Mouse (Mus musculus) heart, embryonic 16.5 days (tissue): ENCODE data around the gene Smad9. TPM values are rescaled to one million over a fixed set of nuclear protein-coding genes. Genes with fewer than 3 reads are reported as not detected.
"Not testable (repeated sequence)": the region's sequence is repeated elsewhere in the genome, so short reads cannot be mapped to it uniquely, and the experiment has no call there.

Experiments used
- ATAC-seq: fragments of 200-750 bp; cut with Nextera tagmentation; replicated peaks from 2 replicates; pipeline ENCODE4 v1.8.0; 2017; ENCODE audit warnings: moderate number of reproducible peaks; ENCODE audit not compliant: insufficient read depth, low FRiP score; ENCODE audit errors: extremely low read depth
- H3K27ac ChIP-seq: fragments of 300-500 bp; sonication (generic); 2 replicates; pipeline ENCODE4 v1.5.1; 2014; ENCODE audit warnings: mild to moderate bottlenecking, low read length, control low read depth, moderate library complexity
- H3K27me3 ChIP-seq: fragments of 300-500 bp; sonication (generic); 2 replicates; pipeline ENCODE4 v1.6.1; 2014; ENCODE audit warnings: low read length, mixed read lengths; ENCODE audit not compliant: control insufficient read depth, insufficient read depth
- H3K36me3 ChIP-seq: fragments of 300-500 bp; sonication (generic); 2 replicates; pipeline ENCODE4 v1.6.1; 2014; ENCODE audit not compliant: control insufficient read depth, insufficient read depth
- H3K4me1 ChIP-seq: fragments of 300-500 bp; sonication (generic); 2 replicates; pipeline ENCODE4 v1.6.1; 2014; ENCODE audit warnings: low read length, mixed read lengths; ENCODE audit not compliant: control insufficient read depth, insufficient read depth
- H3K4me2 ChIP-seq: fragments of 300-500 bp; sonication (generic); 2 replicates; pipeline ENCODE4 v1.6.1; 2014; ENCODE audit warnings: low read depth, mild to moderate bottlenecking, control low read depth, low read length
- H3K4me3 ChIP-seq: fragments of 300-500 bp; sonication (generic); 2 replicates; pipeline ENCODE4 v1.5.1; 2014; ENCODE audit warnings: mild to moderate bottlenecking, control low read depth, low read length
- H3K9ac ChIP-seq: fragments of 300-500 bp; sonication (generic); 2 replicates; pipeline ENCODE4 v1.6.1; 2014; ENCODE audit warnings: low read length, control low read depth
- H3K9me3 ChIP-seq: fragments of 300-500 bp; sonication (generic); replicated peaks from 2 replicates; pipeline ENCODE4 v1.6.1; 2016; ENCODE audit warnings: low read length; ENCODE audit not compliant: control insufficient read depth
- WGBS: fragments of 180-500 bp; shearing (Covaris S2); extraction: QIAGEN DNeasy Blood & Tissue Kit; methylation state at CpG from one replicate; pipeline ENCODE4 v1.1.7; 2014; 5-methylcytosine and 5-hydroxymethylcytosine counted together
- polyA plus RNA-seq: library from polyadenylated mRNA; unstranded; fragments of >200 nt; fragmentation: Nextera tagmentation; extraction: Ambion mirVana; gene quantifications from 2 replicates; pipeline ENCODE4 v1.2.1, GENCODE M21; 2015

The Smad9 gene
- polyA plus RNA-seq, 1 experiment from 2014 or later = 0.75 TPM

DNA sequence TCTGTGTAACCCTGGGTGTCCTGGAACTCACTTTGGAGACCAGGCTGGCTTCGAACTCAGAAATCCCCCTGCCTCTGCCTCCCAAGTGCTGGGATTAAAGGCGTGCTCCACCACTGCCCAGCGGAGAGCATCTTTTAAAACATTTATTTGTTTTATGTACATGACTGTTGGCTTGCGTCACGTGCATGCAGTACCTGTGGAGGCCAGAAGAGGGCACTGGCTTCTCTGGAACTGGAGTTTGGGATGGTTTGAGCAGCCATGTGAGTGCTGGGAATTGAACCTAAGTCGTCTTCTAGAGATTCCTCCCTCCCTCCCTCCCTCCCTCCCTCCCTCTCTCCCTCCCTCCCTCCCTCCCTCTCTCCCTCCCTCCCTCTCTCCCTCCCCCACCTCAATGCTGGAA is 10.1 kb downstream of the Smad9 start:
- ATAC-seq = not testable (repeated sequence)
- WGBS = 91% methylated on average over 6 of the region's 6 CpGs

DNA sequence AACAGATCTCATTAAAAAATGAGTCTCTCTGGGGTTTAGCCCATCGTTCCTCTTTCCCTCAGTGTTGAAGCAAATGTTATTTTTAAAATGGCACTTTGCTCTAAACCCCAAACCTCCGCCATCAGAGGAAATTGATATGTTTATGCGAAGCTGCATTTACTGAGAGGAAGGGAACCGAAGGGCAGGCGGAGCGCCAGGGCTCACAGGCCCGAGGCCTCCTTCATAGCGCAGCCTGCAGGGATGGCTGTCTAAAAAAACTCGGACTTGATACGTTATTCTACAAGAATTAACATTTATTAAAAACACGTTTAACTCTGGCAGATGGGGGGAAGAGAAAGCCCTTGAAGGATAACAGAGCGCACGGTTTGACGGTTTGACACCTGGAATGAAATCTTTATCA is 10.7 kb downstream of the Smad9 start:
- no peak for ATAC-seq
- 72% methylated on average over 14 of the region's 14 CpGs for WGBS
- H3K27ac ChIP-seq = no peak overlapping the region
- H3K36me3 ChIP-seq = no peaks in the 10 kb centered on the region
- H3K4me1 ChIP-seq = no peaks in the 10 kb centered on the region
- no peak overlapping the region for H3K4me3 ChIP-seq
- no peak overlapping the region for H3K4me2 ChIP-seq
- no peaks in the 10 kb centered on the region for H3K9me3 ChIP-seq
- H3K27me3 ChIP-seq = no peaks in the 10 kb centered on the region
- no peak overlapping the region for H3K9ac ChIP-seq

More for the DNA sequence above, 10.1 kb downstream of the Smad9 start:
- H3K4me3 ChIP-seq, H3K9ac ChIP-seq, H3K27ac ChIP-seq, H3K27me3 ChIP-seq, H3K4me1 ChIP-seq, H3K36me3 ChIP-seq, H3K4me2 ChIP-seq, H3K9me3 ChIP-seq: not testable (repeated sequence)

DNA sequence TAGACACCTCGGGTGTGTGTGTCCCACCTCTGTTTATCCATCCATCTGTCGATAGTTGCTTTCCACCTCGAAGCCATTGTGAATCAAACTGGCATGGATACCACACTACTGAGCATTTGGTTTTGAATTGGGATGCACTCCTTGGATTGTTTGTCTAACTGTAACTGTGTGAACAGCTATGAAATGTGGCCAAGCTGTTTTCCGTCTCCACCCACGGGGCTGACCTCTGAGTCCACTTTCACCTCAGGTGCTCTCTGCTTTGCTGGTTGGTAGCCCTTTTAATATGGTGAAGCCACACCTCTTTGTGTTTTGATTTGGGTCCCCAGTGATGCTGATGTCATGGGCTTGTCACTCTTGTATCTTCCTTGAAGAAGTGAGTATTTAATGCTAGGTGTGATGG is 11.4 kb downstream of the Smad9 start:
- no peak overlapping the region for H3K9ac ChIP-seq
- H3K4me3 ChIP-seq = no peak overlapping the region
- H3K9me3 ChIP-seq = no peaks in the 10 kb centered on the region
- no peak for ATAC-seq
- H3K27ac ChIP-seq = no peak overlapping the region
- 75% methylated on average over 5 of the region's 5 CpGs for WGBS
- no peaks in the 10 kb centered on the region for H3K4me1 ChIP-seq
- H3K36me3 ChIP-seq = no peaks in the 10 kb centered on the region
- H3K4me2 ChIP-seq = no peak overlapping the region
- no peaks in the 10 kb centered on the region for H3K27me3 ChIP-seq

DNA sequence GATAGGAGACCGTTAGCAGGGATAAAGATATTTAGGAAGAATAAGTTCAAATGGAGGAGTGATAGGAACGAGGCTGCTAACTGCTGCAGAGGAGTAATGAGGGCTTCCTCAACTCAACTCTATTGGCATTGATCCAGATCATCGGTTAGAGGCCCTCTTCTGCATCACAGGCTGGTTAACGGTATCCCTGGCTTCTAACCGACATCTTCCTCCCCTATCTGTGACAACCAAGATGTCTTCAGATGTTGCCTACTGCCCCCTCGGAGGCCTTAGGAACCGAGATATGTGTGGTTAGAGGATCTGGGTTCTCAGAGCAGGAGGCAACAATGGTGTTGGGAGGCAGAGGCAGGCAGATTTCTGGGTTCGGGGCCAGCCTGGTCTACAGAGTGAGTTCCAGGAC is 13.2 kb downstream of the Smad9 start:
- H3K4me2 ChIP-seq = no peak overlapping the region
- no peaks in the 10 kb centered on the region for H3K4me1 ChIP-seq
- ATAC-seq = no peak
- 82% methylated on average over 8 of the region's 8 CpGs for WGBS
- H3K9me3 ChIP-seq = peaks cover 5% of the 10 kb centered on the region
- no peak overlapping the region for H3K27ac ChIP-seq
- no peaks in the 10 kb centered on the region for H3K36me3 ChIP-seq
- no peaks in the 10 kb centered on the region for H3K27me3 ChIP-seq
- H3K4me3 ChIP-seq = no peak overlapping the region
- H3K9ac ChIP-seq = no peak overlapping the region

DNA sequence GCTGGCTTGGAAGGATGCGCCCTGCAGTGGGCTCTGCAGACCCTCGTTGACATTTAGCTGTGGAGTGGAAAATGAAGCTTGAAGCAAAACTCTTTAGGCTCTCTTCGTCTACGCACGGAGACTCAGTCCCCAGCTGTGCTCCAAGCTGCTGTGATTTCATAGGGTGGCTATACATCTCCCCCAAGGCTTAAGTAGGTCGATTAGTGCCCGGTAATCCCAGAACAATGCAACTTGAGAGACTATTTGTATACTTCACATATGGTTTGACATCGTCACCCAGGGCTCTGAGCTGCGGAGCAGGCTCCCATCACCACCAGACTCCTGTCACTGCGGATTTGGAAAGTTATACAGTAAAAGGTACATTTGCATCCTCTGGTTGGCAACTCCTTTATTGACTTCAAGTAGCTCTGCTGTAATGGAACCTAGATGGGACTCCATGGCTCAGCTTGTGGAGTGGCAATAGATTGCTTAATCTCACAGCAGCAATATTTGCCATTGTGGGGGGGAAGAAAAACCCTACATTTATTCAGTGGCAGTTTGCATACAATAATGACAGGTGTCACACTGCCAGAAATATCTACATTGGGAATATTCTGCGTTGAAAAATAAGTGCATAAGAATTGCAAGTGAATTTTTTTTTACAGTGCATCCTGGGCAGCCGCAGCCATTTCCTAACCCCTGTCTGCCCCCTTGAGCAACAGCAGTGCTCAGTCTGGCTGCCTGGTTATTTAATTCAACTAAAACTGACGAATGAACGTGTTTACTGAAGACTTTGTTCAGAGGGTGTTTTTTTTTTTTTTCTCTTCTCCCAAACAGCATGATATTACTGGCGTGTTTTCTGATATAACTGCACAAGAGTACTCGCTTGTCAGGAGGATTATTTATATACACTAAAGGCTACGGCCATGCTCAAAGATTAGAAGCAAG is 14.2 kb downstream of the Smad9 start:
- Histone ChIP-seq H3K4me1 (no peaks in the 10 kb centered on the region), H3K4me3 (no peak overlapping the region), H3K4me2 (no peak overlapping the region), H3K36me3 (no peaks in the 10 kb centered on the region), H3K27ac (no peak overlapping the region), H3K27me3 (no peaks in the 10 kb centered on the region), H3K9ac (no peak overlapping the region), H3K9me3 (peaks cover 6% of the 10 kb centered on the region)
- no peak for ATAC-seq
- WGBS = 71% methylated on average over 17 of the region's 17 CpGs

DNA sequence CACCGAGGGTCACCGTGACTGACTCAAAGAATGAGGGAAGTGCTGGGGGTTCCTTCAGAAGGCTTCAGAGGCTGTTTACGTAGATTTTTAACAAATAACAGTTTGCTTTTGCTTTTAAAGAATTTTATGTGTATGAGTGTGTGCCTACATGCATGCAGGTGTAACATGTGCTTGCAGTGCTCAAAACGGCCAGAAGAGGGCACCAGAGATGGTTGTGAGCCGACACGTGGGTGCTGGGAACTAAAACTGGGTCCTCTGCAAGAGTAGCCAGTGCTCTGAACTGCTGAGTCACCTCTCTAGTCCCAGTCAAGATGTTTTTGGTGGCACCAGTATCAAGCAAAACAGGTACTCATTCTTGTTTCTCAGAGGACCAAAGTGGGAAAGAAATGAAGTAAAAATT is 18.2 kb downstream of the Smad9 start:
- WGBS = 82% methylated on average over 6 of the region's 6 CpGs
- no peak for ATAC-seq
- no peak overlapping the region for H3K4me2 ChIP-seq
- H3K4me1 ChIP-seq = no peaks in the 10 kb centered on the region
- peaks cover 6% of the 10 kb centered on the region for H3K9me3 ChIP-seq
- no peak overlapping the region for H3K27ac ChIP-seq
- no peak overlapping the region for H3K4me3 ChIP-seq
- H3K9ac ChIP-seq = no peak overlapping the region
- H3K27me3 ChIP-seq = no peaks in the 10 kb centered on the region
- no peaks in the 10 kb centered on the region for H3K36me3 ChIP-seq

DNA sequence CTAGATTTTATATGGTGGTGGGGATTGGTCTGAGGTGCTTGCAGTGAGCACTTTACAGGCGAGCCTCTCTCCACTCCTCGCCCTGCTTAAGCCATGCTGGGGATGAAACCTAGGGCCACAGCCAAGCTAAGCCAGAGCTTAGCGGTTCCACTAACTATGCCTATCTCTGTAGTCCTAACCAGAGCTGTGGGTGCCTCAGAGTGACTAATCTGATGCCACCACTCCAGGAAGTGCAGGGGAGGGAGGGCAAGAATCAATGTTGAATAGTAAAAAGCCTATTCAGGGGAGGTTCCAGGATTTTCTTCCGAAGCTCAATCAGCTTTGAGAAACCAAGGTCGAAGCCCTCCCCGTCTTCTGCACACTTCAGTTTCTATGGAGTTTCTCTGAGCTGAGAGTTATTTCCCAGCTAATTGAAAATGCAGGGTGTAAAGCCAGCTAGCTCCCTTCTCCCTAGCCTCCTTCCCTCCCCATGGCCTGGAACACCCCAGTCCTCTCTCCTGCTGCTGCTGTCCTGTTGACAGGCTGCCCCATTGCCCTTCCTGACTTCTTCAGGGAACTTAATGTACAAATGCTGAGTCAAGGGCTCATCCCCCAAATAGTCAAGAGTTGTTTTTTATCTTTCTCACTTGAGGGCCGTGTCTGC is 20.7 kb downstream of the Smad9 start:
- H3K9me3 ChIP-seq = peaks cover 6% of the 10 kb centered on the region
- WGBS = 68% methylated on average over 7 of the region's 7 CpGs

DNA sequence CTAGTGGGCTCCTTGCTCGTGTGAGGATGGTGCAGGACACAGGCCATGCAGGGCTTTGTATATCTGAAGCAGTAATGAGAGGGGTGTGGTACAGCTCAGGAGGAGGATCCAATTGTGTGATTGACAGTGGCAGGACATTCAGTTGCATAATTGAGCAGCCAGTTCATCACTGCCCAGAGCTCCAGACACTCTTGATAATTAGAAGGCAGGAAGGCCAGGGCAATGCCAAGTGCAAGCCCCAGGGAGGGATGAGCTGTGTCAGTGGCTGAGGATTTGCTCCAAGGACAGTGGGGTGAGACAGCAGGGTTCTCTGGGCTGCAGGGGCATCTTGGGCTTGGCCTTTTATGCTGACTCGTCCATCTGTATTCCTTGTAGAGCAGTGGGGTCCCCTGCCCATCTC is 35.2 kb downstream of the Smad9 start:
- Histone ChIP-seq H3K4me2 (no peak overlapping the region), H3K4me1 (no peaks in the 10 kb centered on the region), H3K36me3 (peaks cover 5% of the 10 kb centered on the region; the same call in 1 of the 2 replicates), H3K27ac (no peak overlapping the region), H3K9me3 (peaks cover 5% of the 10 kb centered on the region; the same call in 1 of the 2 replicates), H3K9ac (no peak overlapping the region), H3K4me3 (no peak overlapping the region), H3K27me3 (no peaks in the 10 kb centered on the region)
- no peak for ATAC-seq
- 57% methylated on average over 2 of the region's 2 CpGs for WGBS

More for the DNA sequence above, 20.7 kb downstream of the Smad9 start:
- ATAC-seq = no peak
- no peak overlapping the region for H3K27ac ChIP-seq
- no peak overlapping the region for H3K9ac ChIP-seq
- H3K4me2 ChIP-seq = no peak overlapping the region
- H3K27me3 ChIP-seq = no peaks in the 10 kb centered on the region
- no peaks in the 10 kb centered on the region for H3K4me1 ChIP-seq
- no peaks in the 10 kb centered on the region for H3K36me3 ChIP-seq
- H3K4me3 ChIP-seq = no peak overlapping the region
